In the genomic region with DNA sequence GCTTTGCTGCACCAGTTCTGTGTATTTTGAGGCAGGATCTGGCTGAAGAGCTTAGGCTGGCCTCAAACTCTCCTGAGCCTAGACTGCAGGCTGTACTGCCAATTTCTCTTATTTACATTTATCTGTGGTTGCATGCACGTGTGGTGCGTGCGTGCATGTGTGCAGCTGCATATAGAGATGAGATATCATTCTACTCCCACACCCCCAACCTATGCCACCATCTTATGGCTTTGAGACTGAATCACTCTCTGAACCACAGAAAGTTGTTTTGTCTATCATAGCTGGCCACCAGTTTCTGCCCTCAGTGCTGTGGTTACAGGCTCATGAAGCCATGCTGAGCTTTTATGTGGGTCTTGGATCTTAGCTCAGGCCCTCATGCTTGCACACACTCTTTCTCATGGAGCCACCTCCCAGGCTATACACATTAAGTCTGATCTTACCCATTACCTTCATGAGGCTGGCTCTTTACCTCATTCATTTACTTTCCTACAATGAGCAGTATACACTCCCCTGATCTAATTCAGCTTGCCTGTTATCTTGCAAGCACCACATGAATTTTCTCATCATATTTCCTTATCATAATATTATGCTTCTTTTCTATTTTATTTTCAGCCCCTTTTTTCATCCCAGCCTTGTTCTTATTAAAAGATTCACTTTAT, we compare ENCODE assay signal across 23 mouse cellular contexts. TPM values are rescaled to one million over a fixed set of nuclear protein-coding genes. Genes with fewer than 3 reads are reported as not detected.
DNase-seq lines count a peak whose midpoint lies in the region; ATAC-seq lines count a peak whose summit lies in the region.
"Had no signal": no experiment of that assay in that cellular context is flagged by ENCODE, and none has a peak within 500 bp of the region (broad histone marks: within the 10 kb centered on the region; RNA-seq: fewer than 3 reads in every experiment).

No protein-coding gene starts in this region.

- H3K36me3 ChIP-seq in liver, embryonic 16.5 days (ENCODE audit: control insufficient read depth, insufficient read depth) = no peaks in the 10 kb centered on the region
- H3K36me3 ChIP-seq: embryonic facial prominence, embryonic 12.5 days; limb, embryonic 15.5 days; midbrain, embryonic 12.5 days; neural tube, embryonic 15.5 days had no signal

- WGBS in liver, embryonic 16.5 days (ENCODE audit: insufficient replicate concordance) = 26% methylated on average over 3 of the region's 3 CpGs

- 0 out of 2 replicates have a peak overlapping the region, but pooled peaks have one; percentile 9 for H3K9ac ChIP-seq in liver, embryonic 16.5 days (ENCODE audit: low read depth, low read length)
- H3K9ac ChIP-seq: embryonic facial prominence, embryonic 12.5 days; hindbrain, embryonic 13.5 days; limb, embryonic 15.5 days; midbrain, embryonic 12.5 days; neural tube, embryonic 15.5 days had no signal

- no peaks in the 10 kb centered on the region for H3K9me3 ChIP-seq in liver, embryonic 16.5 days (replicated peaks; ENCODE audit: control insufficient read depth, low read length)
- H3K9me3 ChIP-seq: embryonic facial prominence, embryonic 12.5 days; hindbrain, embryonic 13.5 days; limb, embryonic 15.5 days; midbrain, embryonic 12.5 days; neural tube, embryonic 15.5 days had no signal

- peak overlapping the region; percentile 23; the same call in 1 of the 2 replicates for H3K4me3 ChIP-seq in liver, embryonic 16.5 days (ENCODE audit: low read depth, low read length)
- H3K4me3 ChIP-seq: embryonic facial prominence, embryonic 12.5 days; hindbrain, embryonic 13.5 days; limb, embryonic 15.5 days; midbrain, embryonic 12.5 days; neural tube, embryonic 15.5 days had no signal

- peak overlapping the region; percentile 71 for H3K27ac ChIP-seq in liver, embryonic 16.5 days (ENCODE audit: low read length)
- H3K27ac ChIP-seq: embryonic facial prominence, embryonic 12.5 days; hindbrain, embryonic 13.5 days; limb, embryonic 15.5 days; midbrain, embryonic 12.5 days; neural tube, embryonic 15.5 days had no signal

- peaks cover 28% of the 10 kb centered on the region for H3K4me1 ChIP-seq in liver, embryonic 16.5 days (ENCODE audit: control insufficient read depth, low read depth, low read length)

- H3K4me2 ChIP-seq in liver, embryonic 16.5 days (ENCODE audit: low read depth, low read length) = peak overlapping the region; percentile 22
- H3K4me2 ChIP-seq: embryonic facial prominence, embryonic 12.5 days; hindbrain, embryonic 13.5 days; limb, embryonic 15.5 days; midbrain, embryonic 12.5 days; neural tube, embryonic 15.5 days had no signal

- peak; percentile 28 for DNase-seq in thymus, postnatal 0 days (ENCODE audit: low spot score)
- no peak for DNase-seq in thymus, postnatal 25 days
- no peak for DNase-seq in kidney, postnatal 25 days
- no peak for DNase-seq in cerebellum, postnatal 4 days (ENCODE audit: low spot score in 2 of 2)
- DNase-seq in lung, postnatal 14 days = no peak
- DNase-seq in layer of hippocampus, postnatal 36 days = no peak
- DNase-seq: adrenal gland, adult 2 months; cerebellum, adult 11 months; cerebellum, postnatal 25 days; gastrocnemius, postnatal 10 days; heart, adult 18-20 months; kidney, adult 18-20 months; kidney, postnatal 14 days; lung, postnatal 10 days; retina, postnatal 1 day; thymus, adult 2 months had no signal

- H3K27me3 ChIP-seq in liver, embryonic 16.5 days (ENCODE audit: control insufficient read depth, insufficient read depth, low read depth, low read length) = no peaks in the 10 kb centered on the region
- H3K27me3 ChIP-seq: embryonic facial prominence, embryonic 12.5 days; hindbrain, embryonic 13.5 days; limb, embryonic 15.5 days; midbrain, embryonic 12.5 days; neural tube, embryonic 15.5 days had no signal

- peak; percentile 22 to 75; a peak in 2 of 4 replicates for ATAC-seq in hematopoietic stem cell, adult 5-6 weeks (replicated peaks in 1 of 2; ENCODE audit: insufficient read depth in 1 of 2, low FRiP score in 2 of 2, low TSS enrichment in 1 of 2, low read depth in 1 of 2, poor library complexity in 2 of 2, severe bottlenecking in 2 of 2)
- ATAC-seq in liver, embryonic 16.5 days (ENCODE audit: low read depth) = peak; percentile 90

RNA-seq across cellular contexts. Expression of gene Prkacb, which starts 47.8 kb away (rescaled TPM):
- 60.6 and 67.3 TPM in 2 replicates for polyA plus RNA-seq in thymus, postnatal 0 days (2015; fragmentation: Nextera tagmentation; extraction: Ambion mirVana)
- 133 and 147 TPM in 2 replicates for total RNA-seq in hematopoietic stem cell, adult 5-6 weeks (2017)
- 12.4 and 12.6 TPM in 2 replicates for polyA plus RNA-seq in liver, embryonic 16.5 days (2015; fragmentation: Nextera tagmentation; extraction: Ambion mirVana)
- total RNA-seq in layer of hippocampus, postnatal 36 days (2021) = 100 to 1,000 TPM; 252 to 256 TPM
